10 mouse cellular contexts compared by ENCODE assay signal in genomic region chr5:29737471-29737870, GRCm38 (mm10). TPM values are rescaled to one million over a fixed set of nuclear protein-coding genes. Genes with fewer than 3 reads are reported as not detected.
A peak's percentile ranks its signal among the peaks of the same experiment; 100 is the strongest.
DNase-seq lines count a peak whose midpoint lies in the region; ATAC-seq lines count a peak whose summit lies in the region.
"Had no signal": no experiment of that assay in that cellular context is flagged by ENCODE, and none has a peak within 500 bp of the region (broad histone marks: within the 10 kb centered on the region; RNA-seq: fewer than 3 reads in every experiment).

No protein-coding gene starts in this region.

- no peak overlapping the region for H3K4me3 ChIP-seq in neural tube, embryonic 11.5 days (ENCODE audit: low read depth, low read length)
- peak overlapping the region; percentile 99 for H3K4me3 ChIP-seq in limb, embryonic 13.5 days
- H3K4me3 ChIP-seq in stomach, embryonic 16.5 days (replicated peaks; ENCODE audit: low read length) = peak overlapping the region; percentile 99; the same call in 1 of the 2 replicates

- H3K9me3 ChIP-seq in neural tube, embryonic 11.5 days (ENCODE audit: control insufficient read depth, low read length) = no peaks in the 10 kb centered on the region
- no peaks in the 10 kb centered on the region for H3K9me3 ChIP-seq in limb, embryonic 13.5 days
- no peaks in the 10 kb centered on the region for H3K9me3 ChIP-seq in stomach, embryonic 16.5 days (replicated peaks; ENCODE audit: control insufficient read depth, low read length)

- no peak overlapping the region for H3K27ac ChIP-seq in neural tube, embryonic 11.5 days (ENCODE audit: low read depth, low read length)
- no peak overlapping the region for H3K27ac ChIP-seq in limb, embryonic 13.5 days
- no peak overlapping the region for H3K27ac ChIP-seq in stomach, embryonic 16.5 days (ENCODE audit: low read length)

- peak; percentile 23 for DNase-seq in CD4-positive, CD25-positive, alpha-beta regulatory T cell, adult 2 months (ENCODE audit: low read depth, low spot score)
- no peak for DNase-seq in neural tube, embryonic 11.5 days (ENCODE audit: low spot score)
- DNase-seq in neural tube, embryonic 10.5 days (ENCODE audit: extremely low spot score, low spot score) = no peak
- no peak for DNase-seq in urinary bladder, adult 2 months (ENCODE audit: low spot score)
- DNase-seq in ovary, adult 18-20 months (ENCODE audit: low spot score) = no peak
- DNase-seq: kidney, postnatal 14 days; right cerebral cortex, postnatal 25 days had no signal

- no peak overlapping the region for H3K9ac ChIP-seq in neural tube, embryonic 11.5 days (ENCODE audit: low read length)
- H3K9ac ChIP-seq in limb, embryonic 13.5 days = peak overlapping the region; percentile 97; the same call in 1 of the 2 replicates
- no peak overlapping the region for H3K9ac ChIP-seq in stomach, embryonic 16.5 days (ENCODE audit: low read length)

- peaks cover 3% of the 10 kb centered on the region for H3K4me1 ChIP-seq in neural tube, embryonic 11.5 days (ENCODE audit: control insufficient read depth, insufficient read depth, low read length)
- H3K4me1 ChIP-seq in limb, embryonic 13.5 days = peaks cover 18% of the 10 kb centered on the region
- peaks cover 13% of the 10 kb centered on the region for H3K4me1 ChIP-seq in stomach, embryonic 16.5 days (ENCODE audit: control insufficient read depth, insufficient read depth, low read length)

- no peaks in the 10 kb centered on the region for H3K27me3 ChIP-seq in neural tube, embryonic 11.5 days (ENCODE audit: control insufficient read depth, insufficient read depth, low read length)
- no peaks in the 10 kb centered on the region for H3K27me3 ChIP-seq in limb, embryonic 13.5 days
- H3K27me3 ChIP-seq in stomach, embryonic 16.5 days (ENCODE audit: control insufficient read depth, insufficient read depth, low read length) = no peaks in the 10 kb centered on the region

- H3K36me3 ChIP-seq in neural tube, embryonic 11.5 days (ENCODE audit: control insufficient read depth, insufficient read depth, low read length) = no peaks in the 10 kb centered on the region
- peaks cover 7% of the 10 kb centered on the region for H3K36me3 ChIP-seq in limb, embryonic 13.5 days
- H3K36me3 ChIP-seq in stomach, embryonic 16.5 days (ENCODE audit: control insufficient read depth, insufficient read depth, low read length) = 0 out of 2 replicates have a peak, but pooled peaks cover 2% of the 10 kb centered on the region

- 88% methylated on average over 5 of the region's 5 CpGs for WGBS in neural tube, embryonic 11.5 days
- WGBS in limb, embryonic 13.5 days = 94% methylated on average over 5 of the region's 5 CpGs
- WGBS in stomach, embryonic 16.5 days = 84% methylated on average over 5 of the region's 5 CpGs

- peak overlapping the region; percentile 50; the same call in 1 of the 2 replicates for H3K4me2 ChIP-seq in neural tube, embryonic 11.5 days (ENCODE audit: low read depth)
- peak overlapping the region; percentile 83 for H3K4me2 ChIP-seq in limb, embryonic 13.5 days (replicated peaks)
- peak overlapping the region; percentile 81 for H3K4me2 ChIP-seq in stomach, embryonic 16.5 days (ENCODE audit: low read depth, low read length)

- ATAC-seq in CD4-positive, CD25-positive, alpha-beta regulatory T cell, adult 4 months = no peak
- ATAC-seq in neural tube, embryonic 11.5 days (ENCODE audit: insufficient read depth, low FRiP score, low TSS enrichment) = no peak
- no peak for ATAC-seq in limb, embryonic 13.5 days (ENCODE audit: low FRiP score, low read depth)
- no peak for ATAC-seq in stomach, embryonic 16.5 days (ENCODE audit: insufficient read depth, low FRiP score)

RNA-seq across cellular contexts. Expression of gene Gm5129, which starts 1.7 kb away (rescaled TPM):
- 1 to 10 TPM in 1 of 2 experiments, not detected in 1; 1.7 TPM for polyA plus RNA-seq in CD4-positive, CD25-positive, alpha-beta regulatory T cell, adult 4 months (2017; shearing (Covaris generic))
- polyA plus RNA-seq in neural tube, embryonic 11.5 days (2014; fragmentation: Nextera tagmentation; extraction: Ambion mirVana) = 1.1 TPM in 1 of 2 replicates, not detected in the other
- polyA plus RNA-seq in limb, embryonic 13.5 days (2015; fragmentation: Nextera tagmentation; extraction: Ambion mirVana) = not detected in 2 replicates
- not detected in 2 replicates for polyA plus RNA-seq in stomach, embryonic 16.5 days (2015; fragmentation: Nextera tagmentation; extraction: Ambion mirVana)
- not detected in 2 replicates for polyA plus RNA-seq in urinary bladder, adult 2 months (2012; rRNA removed)

RNA-seq across cellular contexts. Expression of gene Dnajb6, which starts 2.0 kb away (rescaled TPM):
- 100 to 1,000 TPM; 103 to 108 TPM for polyA plus RNA-seq in CD4-positive, CD25-positive, alpha-beta regulatory T cell, adult 4 months (2017; shearing (Covaris generic))
- polyA plus RNA-seq in neural tube, embryonic 11.5 days (2014; fragmentation: Nextera tagmentation; extraction: Ambion mirVana) = 221 and 227 TPM in 2 replicates
- 154 and 161 TPM in 2 replicates for polyA plus RNA-seq in limb, embryonic 13.5 days (2015; fragmentation: Nextera tagmentation; extraction: Ambion mirVana)
- polyA plus RNA-seq in stomach, embryonic 16.5 days (2015; fragmentation: Nextera tagmentation; extraction: Ambion mirVana) = 127 and 136 TPM in 2 replicates
- polyA plus RNA-seq in urinary bladder, adult 2 months (2012; rRNA removed) = 92.2 and 100 TPM in 2 replicates
